Mouse (Mus musculus) small intestine, adult 2 months (tissue): ENCODE measurements around the gene Nfib. TPM values are rescaled to one million over a fixed set of nuclear protein-coding genes. Genes with fewer than 3 reads are reported as not detected.

Experiments used
- H3K27ac ChIP-seq: fragments of 200-500 bp; 2 replicates; pipeline ENCODE4 v1.5.1; 2012; ENCODE audit warnings: low read depth, low read length, control low read depth, inconsistent platforms; ENCODE audit not compliant: insufficient read depth
- H3K27me3 ChIP-seq: fragments of 200-500 bp; 2 replicates; pipeline ENCODE4 v1.6.1; 2012; ENCODE audit warnings: mild to moderate bottlenecking, moderate library complexity, low read length, inconsistent platforms; ENCODE audit not compliant: control insufficient read depth, insufficient read depth
- H3K36me3 ChIP-seq: fragments of 200-500 bp; 2 replicates; pipeline ENCODE4 v1.6.1; 2012; ENCODE audit warnings: mild to moderate bottlenecking, low read length, control low read depth, inconsistent platforms; ENCODE audit not compliant: control insufficient read depth, insufficient read depth
- H3K4me1 ChIP-seq: fragments of 200-500 bp; 2 replicates; pipeline ENCODE4 v1.6.1; 2012; ENCODE audit warnings: low read length, inconsistent platforms, mixed read lengths; ENCODE audit not compliant: control insufficient read depth, insufficient read depth, insufficient read length
- H3K4me3 ChIP-seq: fragments of 200-500 bp; 2 replicates; pipeline ENCODE4 v1.5.1; 2012; ENCODE audit warnings: low read depth, mild to moderate bottlenecking, control low read depth, inconsistent platforms, low read length, moderate library complexity
- CTCF ChIP-seq: fragments of 200-500 bp; IDR thresholded peaks from 2 replicates; pipeline ENCODE4 v1.5.1; 2012; ENCODE audit warnings: low read depth, mild to moderate bottlenecking, control low read depth, inconsistent platforms, low read length, moderate library complexity, mixed read lengths; ENCODE audit not compliant: insufficient replicate concordance, insufficient read length; ENCODE audit errors: extremely low read depth
- POLR2A ChIP-seq: fragments of 200-500 bp; IDR thresholded peaks from 2 replicates; pipeline ENCODE4 v1.6.1; 2012; ENCODE audit warnings: low read depth, mild to moderate bottlenecking, control low read depth, inconsistent platforms, low read length, moderate library complexity
- WGBS: fragments of 180-500 bp; shearing (Covaris S2); methylation state at CpG from one replicate; pipeline ENCODE4 v1.1.7; 2018; 5-methylcytosine and 5-hydroxymethylcytosine counted together
- polyA plus RNA-seq: library from polyadenylated mRNA; depleted of rRNA; stranded (reverse); fragments of >200 nt; gene quantifications from 2 replicates; pipeline ENCODE4 v1.2.3, GENCODE M21; 2012

Nfib gene
- polyA plus RNA-seq, 1 experiment, result 4.7 TPM

GRCm38 (mm10) chr4:82723048-82723447 is 17.5 kb upstream of the Nfib start:
- TF ChIP-seq CTCF (no peak), POLR2A (no peak)
- no peaks in the 10 kb centered on the region; the same call in 1 of the 2 replicates for H3K27me3 ChIP-seq
- WGBS, result 84% methylated on average over 8 of the region's 8 CpGs

GRCm38 (mm10) chr4:82715833-82716232 is 10.3 kb upstream of the Nfib start:
- 75% methylated on average over 2 of the region's 2 CpGs for WGBS
- Histone ChIP-seq H3K27ac (no peak overlapping the region), H3K4me3 (no peak overlapping the region), H3K27me3 (no peaks in the 10 kb centered on the region), H3K36me3 (no peaks in the 10 kb centered on the region), H3K4me1 (no peaks in the 10 kb centered on the region)
- no peak for TF ChIP-seq POLR2A
- TF ChIP-seq CTCF, result no peak

More at GRCm38 (mm10) chr4:82723048-82723447, 17.5 kb upstream of the Nfib start:
- Histone ChIP-seq H3K4me3 (no peak overlapping the region), H3K36me3 (no peaks in the 10 kb centered on the region), H3K4me1 (no peaks in the 10 kb centered on the region), H3K27ac (no peak overlapping the region)

GRCm38 (mm10) chr4:82711611-82712295 is 6.2 kb upstream of the Nfib start:
- no peak overlapping the region for H3K27ac ChIP-seq
- no peak overlapping the region for H3K4me3 ChIP-seq
- 65% methylated on average over 7 of the region's 7 CpGs for WGBS
- TF ChIP-seq CTCF (no peak), POLR2A (no peak)
- no peaks in the 10 kb centered on the region for H3K4me1 ChIP-seq
- no peaks in the 10 kb centered on the region for H3K27me3 ChIP-seq
- H3K36me3 ChIP-seq, result no peaks in the 10 kb centered on the region

- Histone ChIP-seq H3K27ac (no peak overlapping the region), H3K36me3 (no peaks in the 10 kb centered on the region), H3K27me3 (no peaks in the 10 kb centered on the region), H3K4me3 (no peak overlapping the region), H3K4me1 (no peaks in the 10 kb centered on the region)
- WGBS, result 72% methylated on average over 6 of the region's 6 CpGs
- no peak for TF ChIP-seq POLR2A
- no peak for TF ChIP-seq CTCF
Measured at GRCm38 (mm10) chr4:82709666-82710065, 4.1 kb upstream of the Nfib start.

GRCm38 (mm10) chr4:82706012-82706411 is 462 bp upstream of the Nfib start:
- Histone ChIP-seq H3K36me3 (no peaks in the 10 kb centered on the region), H3K27me3 (no peaks in the 10 kb centered on the region), H3K4me3 (no peak overlapping the region), H3K4me1 (no peaks in the 10 kb centered on the region), H3K27ac (no peak overlapping the region)
- TF ChIP-seq POLR2A, result no peak
- TF ChIP-seq CTCF, result no peak
- WGBS, result 78% methylated on average over 2 of the region's 2 CpGs

GRCm38 (mm10) chr4:82704079-82704830 is 1.3 kb downstream of the Nfib start:
- H3K4me3 ChIP-seq, result no peak overlapping the region
- TF ChIP-seq CTCF (no peak), POLR2A (no peak)
- H3K27ac ChIP-seq, result no peak overlapping the region
- no peaks in the 10 kb centered on the region for H3K36me3 ChIP-seq
- WGBS, result 84% methylated on average over 19 of the region's 19 CpGs
- no peaks in the 10 kb centered on the region for H3K4me1 ChIP-seq
- no peaks in the 10 kb centered on the region for H3K27me3 ChIP-seq

- H3K4me3 ChIP-seq, result no peak overlapping the region
- WGBS, result 54% methylated on average over 6 of the region's 6 CpGs
- H3K36me3 ChIP-seq, result no peaks in the 10 kb centered on the region
- H3K27me3 ChIP-seq, result no peaks in the 10 kb centered on the region
- TF ChIP-seq POLR2A (no peak), CTCF (no peak)
- no peaks in the 10 kb centered on the region for H3K4me1 ChIP-seq
- no peak overlapping the region for H3K27ac ChIP-seq
Measured at GRCm38 (mm10) chr4:82702808-82703207, 2.7 kb downstream of the Nfib start.
